Mouse (Mus musculus) G1E (cell line): ENCODE results near the gene Sorcs2.

Experiments used
- CTCF ChIP-seq: IDR thresholded peaks from 2 replicates; pipeline ENCODE4 v1.5.1; 2012; ENCODE audit warnings: low read depth, low read length, inconsistent platforms, mixed read lengths
- GATA1 ChIP-seq: IDR thresholded peaks from 2 replicates; pipeline ENCODE4 v1.6.1; 2012; ENCODE audit warnings: borderline replicate concordance, low read length, inconsistent platforms, mixed read lengths
- GATA2 ChIP-seq: IDR thresholded peaks from 2 replicates; pipeline ENCODE4 v1.6.1; 2012; ENCODE audit warnings: low read depth, low read length, inconsistent platforms, borderline replicate concordance
- POLR2AphosphoS5 ChIP-seq: IDR thresholded peaks from 2 replicates; pipeline ENCODE4 v1.6.1; 2012; ENCODE audit warnings: low read depth, low read length, inconsistent platforms; ENCODE audit not compliant: insufficient replicate concordance
- TAL1 ChIP-seq: conservative IDR thresholded peaks from 2 replicates; pipeline ENCODE4 v1.6.1; 2012; ENCODE audit warnings: low read depth, low read length, inconsistent platforms, mixed read lengths

- TF ChIP-seq CTCF: no peak
- TF ChIP-seq GATA1: no peak
- no peak for TF ChIP-seq TAL1
- TF ChIP-seq POLR2AphosphoS5: no peak
- TF ChIP-seq GATA2: no peak
Measured at GRCm38 (mm10) chr5:36006586-36006985, 391.4 kb downstream of the Sorcs2 start.
